Mouse (Mus musculus) E14TG2a.4 (cell line): Measurements from ENCODE around the gene Pgm5.
"Not testable (repeated sequence)": the region's sequence is repeated elsewhere in the genome, so short reads cannot be mapped to it uniquely, and the experiment has no call there.

Source experiments
- CTCF ChIP-seq: conservative IDR thresholded peaks from 2 replicates; pipeline ENCODE4 v1.5.1; 2014; ENCODE audit warnings: low read length
- NANOG ChIP-seq: IDR thresholded peaks from 2 replicates; pipeline ENCODE4 v1.6.1; 2014; ENCODE audit warnings: borderline replicate concordance, low read length, mixed read lengths
- POU5F1 ChIP-seq: IDR thresholded peaks from 2 replicates; pipeline ENCODE4 v1.6.1; 2014; ENCODE audit warnings: low read length, borderline replicate concordance

DNA sequence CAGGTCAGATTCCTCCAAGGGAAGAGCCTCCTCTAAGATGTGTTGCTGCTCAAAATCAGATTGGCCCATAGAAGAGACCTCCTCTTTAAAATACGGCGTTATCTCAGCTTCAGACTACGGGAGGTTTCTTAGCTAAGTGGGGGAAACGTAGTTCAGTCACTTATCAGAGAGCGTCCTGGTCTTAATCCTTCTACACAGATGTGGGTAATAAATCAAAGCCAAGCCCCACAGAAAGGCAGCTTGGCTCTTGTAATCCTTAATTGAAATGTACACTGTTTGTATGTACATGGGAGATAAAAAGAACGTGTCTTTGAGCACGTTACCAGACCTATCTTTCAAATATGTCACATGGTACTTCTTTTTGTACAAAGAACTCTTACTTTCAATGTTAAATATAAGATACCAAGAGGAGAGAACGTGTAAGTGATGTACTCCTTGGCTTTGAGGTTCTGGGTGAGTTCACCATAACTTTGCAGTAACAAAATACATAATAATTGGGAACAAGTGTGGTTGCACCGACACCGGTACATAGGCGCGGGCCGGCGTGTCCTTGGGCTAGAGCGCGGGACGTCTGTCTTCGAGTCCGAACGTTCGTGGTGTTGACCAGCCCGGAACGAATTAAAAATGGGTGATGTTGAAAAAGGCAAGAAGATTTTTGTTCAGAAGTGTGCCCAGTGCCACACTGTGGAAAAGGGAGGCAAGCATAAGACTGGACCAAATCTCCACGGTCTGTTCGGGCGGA lies 13.6 kb upstream of the Pgm5 start, which contains the start of gene Gm10053:
- TF ChIP-seq CTCF, NANOG, POU5F1: not testable (repeated sequence)
